ENCODE assay signal across 29 mouse cellular contexts in the genomic region with DNA sequence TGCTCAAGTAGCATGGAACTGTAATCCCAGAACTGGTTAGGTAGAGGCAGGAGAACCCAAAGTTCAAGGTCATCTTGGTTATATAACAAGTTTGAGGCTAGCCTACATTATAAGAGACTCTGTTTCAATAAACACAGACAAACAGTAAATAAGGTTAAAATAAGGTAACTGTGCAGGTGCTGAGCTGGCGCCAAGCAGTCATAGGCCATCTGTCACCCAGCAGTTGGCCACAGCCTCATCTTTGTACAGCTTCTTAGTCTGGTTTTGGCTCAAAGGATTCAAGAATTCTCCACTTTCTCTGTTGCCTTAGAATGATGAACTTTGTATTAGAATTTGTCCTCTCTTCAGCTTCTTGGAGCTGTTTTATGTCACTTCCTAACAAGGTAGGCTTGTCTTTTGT. TPM values are rescaled to one million over a fixed set of nuclear protein-coding genes. Genes with fewer than 3 reads are reported as not detected.
DNase-seq lines count a peak whose midpoint lies in the region; ATAC-seq and TF ChIP-seq lines count a peak whose summit lies in the region.
"Had no signal": no experiment of that assay in that cellular context is flagged by ENCODE, and none has a peak within 500 bp of the region (broad histone marks: within the 10 kb centered on the region; RNA-seq: fewer than 3 reads in every experiment).

No protein-coding gene starts in this region.

- 12% methylated on average over 1 of the region's 1 CpGs for WGBS in cerebellum, adult 2 months
- 97% methylated on average over 1 of the region's 1 CpGs for WGBS in lung, adult 2 months
- WGBS in forebrain, embryonic 16.5 days, result 76% methylated on average over 1 of the region's 1 CpGs

- H3K4me2 ChIP-seq in forebrain, embryonic 16.5 days (ENCODE audit: low read length), result no peak overlapping the region
- H3K4me2 ChIP-seq: heart, embryonic 15.5 days; limb, embryonic 12.5 days; liver, embryonic 12.5 days had no signal

- peak overlapping the region; percentile 67 for H3K27ac ChIP-seq in ES-Bruce4 (ENCODE audit: insufficient read depth, low read length)
- H3K27ac ChIP-seq in cerebellum, adult 2 months (ENCODE audit: insufficient read depth, low read length), result peak overlapping the region; percentile 8; the same call in 1 of the 2 replicates
- H3K27ac ChIP-seq in forebrain, embryonic 16.5 days (ENCODE audit: low read length), result no peak overlapping the region
- H3K27ac ChIP-seq: heart, embryonic 10.5 days; heart, embryonic 15.5 days; limb, embryonic 12.5 days; liver, embryonic 12.5 days had no signal

- no peak overlapping the region for H3K4me3 ChIP-seq in ES-Bruce4 (ENCODE audit: low read depth, low read length)
- H3K4me3 ChIP-seq in cerebellum, adult 2 months (replicated peaks; ENCODE audit: insufficient read depth, low read depth, low read length), result no peak overlapping the region
- no peak overlapping the region for H3K4me3 ChIP-seq in lung, adult 2 months (replicated peaks; ENCODE audit: extremely low read depth, low read depth, low read length)
- H3K4me3 ChIP-seq in forebrain, embryonic 16.5 days (replicated peaks; ENCODE audit: low read length), result no peak overlapping the region
- H3K4me3 ChIP-seq: heart, embryonic 10.5 days; heart, embryonic 15.5 days; limb, embryonic 12.5 days; liver, embryonic 12.5 days had no signal

- no peaks in the 10 kb centered on the region for H3K4me1 ChIP-seq in ES-Bruce4 (ENCODE audit: control insufficient read depth, insufficient read depth, low read length)
- H3K4me1 ChIP-seq in cerebellum, adult 2 months (ENCODE audit: control insufficient read depth, insufficient read depth, low read length), result peaks cover 26% of the 10 kb centered on the region
- H3K4me1 ChIP-seq in lung, adult 2 months (ENCODE audit: control insufficient read depth, insufficient read depth, low read length), result no peaks in the 10 kb centered on the region
- no peaks in the 10 kb centered on the region for H3K4me1 ChIP-seq in forebrain, embryonic 16.5 days (replicated peaks; ENCODE audit: control insufficient read depth, insufficient read depth, low read length)
- H3K4me1 ChIP-seq: heart, embryonic 10.5 days; heart, embryonic 15.5 days; limb, embryonic 12.5 days; liver, embryonic 12.5 days had no signal

- H3K9ac ChIP-seq in ES-Bruce4 (ENCODE audit: low read depth, poor library complexity, severe bottlenecking), result no peak overlapping the region
- no peak overlapping the region for H3K9ac ChIP-seq in forebrain, embryonic 16.5 days (replicated peaks; ENCODE audit: low read depth, low read length)
- H3K9ac ChIP-seq: heart, embryonic 15.5 days; limb, embryonic 12.5 days; liver, embryonic 12.5 days; liver, postnatal 0 days had no signal

- ATAC-seq in cerebellum, adult (ENCODE audit: insufficient number of reproducible peaks, low FRiP score, low TSS enrichment), result peak; percentile 70; the same call in 1 of the 2 replicates
- no peak for ATAC-seq in forebrain, embryonic 16.5 days
- ATAC-seq: forebrain, embryonic 14.5 days; hindbrain, embryonic 16.5 days; liver, embryonic 12.5 days; liver, postnatal 0 days; lung, postnatal 0 days had no signal

- no peaks in the 10 kb centered on the region for H3K9me3 ChIP-seq in ES-Bruce4 (replicated peaks; ENCODE audit: control insufficient read depth, insufficient read depth, low read length, poor library complexity, severe bottlenecking)
- no peaks in the 10 kb centered on the region for H3K9me3 ChIP-seq in forebrain, embryonic 16.5 days (ENCODE audit: control insufficient read depth, low read length)
- H3K9me3 ChIP-seq: G1E; heart, embryonic 10.5 days; heart, embryonic 15.5 days; limb, embryonic 12.5 days; liver, embryonic 12.5 days had no signal

- no peaks in the 10 kb centered on the region for H3K27me3 ChIP-seq in ES-Bruce4 (ENCODE audit: control insufficient read depth, insufficient read depth, low read length, poor library complexity, severe bottlenecking)
- H3K27me3 ChIP-seq in cerebellum, adult 2 months (ENCODE audit: control insufficient read depth, insufficient read depth, low read length), result no peaks in the 10 kb centered on the region
- no peaks in the 10 kb centered on the region for H3K27me3 ChIP-seq in forebrain, embryonic 16.5 days (replicated peaks; ENCODE audit: control insufficient read depth, insufficient read depth, low read length)
- H3K27me3 ChIP-seq: CH12.LX; heart, embryonic 15.5 days; limb, embryonic 12.5 days; liver, embryonic 12.5 days had no signal

- no peak for DNase-seq in cerebellum, postnatal 4 days (ENCODE audit: low spot score in 2 of 2)
- DNase-seq in cerebellum, adult 2 months, result peak; percentile 83 to 89
- DNase-seq in cerebellum, postnatal 14 days, result peak; percentile 64 to 83
- DNase-seq in lung, adult 2 months, result no peak
- no peak for DNase-seq in urinary bladder, adult 18-20 months (ENCODE audit: low spot score in 2 of 2)
- DNase-seq: adrenal gland, adult 8-10 months; gastrocnemius, postnatal 25 days; heart, adult 11 months; kidney, adult 18-20 months; kidney, postnatal 14 days; layer of hippocampus, adult 9-11 months; liver, postnatal 0 days; lung, postnatal 4 days; midbrain, embryonic 14.5 days; spleen, adult 18-20 months; thymus, adult 2 months; thymus, postnatal 36 days had no signal

- TF ChIP-seq POLR2A in ES-Bruce4 (IDR thresholded peaks at IDR 0.05; ENCODE audit: insufficient read depth, low read length), result no peak
- TF ChIP-seq POLR2A in cerebellum, adult 2 months (IDR thresholded peaks at IDR 0.05; ENCODE audit: borderline replicate concordance, insufficient read depth, low read length), result no peak
- no peak for TF ChIP-seq POLR2A in lung, adult 2 months (IDR thresholded peaks at IDR 0.05; ENCODE audit: borderline replicate concordance, extremely low read depth, low read depth, low read length)

- TF ChIP-seq CTCF in ES-Bruce4 (IDR thresholded peaks at IDR 0.05; ENCODE audit: low read depth, low read length), result no peak
- no peak for TF ChIP-seq CTCF in cerebellum, adult 2 months (IDR thresholded peaks at IDR 0.05; ENCODE audit: borderline replicate concordance, insufficient read depth, low read depth, low read length)
- no peak for TF ChIP-seq CTCF in lung, adult 2 months (IDR thresholded peaks at IDR 0.05; ENCODE audit: insufficient read depth, low read length)

- TF ChIP-seq EP300 in ES-Bruce4 (IDR thresholded peaks at IDR 0.05; ENCODE audit: insufficient read depth, low read depth, low read length), result no peak

- peaks cover 83% of the 10 kb centered on the region for H3K36me3 ChIP-seq in ES-Bruce4 (ENCODE audit: control insufficient read depth, insufficient read depth, low read length, poor library complexity, severe bottlenecking)
- peaks cover 43% of the 10 kb centered on the region for H3K36me3 ChIP-seq in forebrain, embryonic 16.5 days (ENCODE audit: control insufficient read depth, insufficient read depth)

RNA-seq across cellular contexts. Expression of gene Eif2s2, which starts 24.6 kb away (rescaled TPM):
- polyA plus RNA-seq in ES-Bruce4 (2011; ENCODE audit: insufficient read depth, insufficient read length, low read depth, missing spikeins), result 551 and 558 TPM in 2 replicates
- polyA plus RNA-seq in cerebellum, adult 2 months (2012; rRNA removed), result 46.1 and 50.2 TPM in 2 replicates
- 4.8 and 9.0 TPM in 2 replicates for polyA plus RNA-seq in lung, adult 2 months (2012; rRNA removed)
- polyA plus RNA-seq in forebrain, embryonic 16.5 days (2015; fragmentation: Nextera tagmentation; extraction: Ambion mirVana), result 66.2 and 66.8 TPM in 2 replicates

Comparison
In these comparisons a context has a peak if more than half of its experiments do, and no peak if none do; other contexts are left out.
1. DNase-seq: peak in cerebellum, adult 2 months (2 of 2) and cerebellum, postnatal 14 days (2 of 2); none in cerebellum, postnatal 4 days (0 of 2), lung, adult 2 months (single experiment) and urinary bladder, adult 18-20 months (0 of 2).